Mouse (Mus musculus) olfactory bulb, adult 2 months (tissue): ENCODE results near the gene Selenok.

Experiments used
- CTCF ChIP-seq: fragments of 200-500 bp; IDR thresholded peaks from 2 replicates; pipeline ENCODE4 v1.5.1; 2012; ENCODE audit warnings: low read depth, mild to moderate bottlenecking, low read length, moderate library complexity; ENCODE audit not compliant: insufficient read depth
- POLR2A ChIP-seq: fragments of 200-500 bp; IDR thresholded peaks from 2 replicates; pipeline ENCODE4 v1.6.1; 2012; ENCODE audit warnings: mild to moderate bottlenecking, low read depth, low read length, moderate library complexity; ENCODE audit not compliant: insufficient read depth

GRCm38 (mm10) chr14:30011886-30012560, 43.9 kb downstream of the Selenok start:
- TF ChIP-seq CTCF (no peak), POLR2A (no peak)
